Mouse (Mus musculus): ENCODE results near the gene Ankrd44.

Ankrd44 gene

GRCm38 (mm10) chr1:54612344-54612743 is 313.8 kb downstream of the Ankrd44 start:
- no peak for DNase-seq (ENCODE audit: low spot score)

GRCm38 (mm10) chr1:54611891-54612290 is 314.3 kb downstream of the Ankrd44 start:
- DNase-seq (ENCODE audit: low spot score) = no peak

GRCm38 (mm10) chr1:54606936-54607335 is 319.3 kb downstream of the Ankrd44 start:
- DNase-seq (ENCODE audit: low spot score) = no peak

DNA sequence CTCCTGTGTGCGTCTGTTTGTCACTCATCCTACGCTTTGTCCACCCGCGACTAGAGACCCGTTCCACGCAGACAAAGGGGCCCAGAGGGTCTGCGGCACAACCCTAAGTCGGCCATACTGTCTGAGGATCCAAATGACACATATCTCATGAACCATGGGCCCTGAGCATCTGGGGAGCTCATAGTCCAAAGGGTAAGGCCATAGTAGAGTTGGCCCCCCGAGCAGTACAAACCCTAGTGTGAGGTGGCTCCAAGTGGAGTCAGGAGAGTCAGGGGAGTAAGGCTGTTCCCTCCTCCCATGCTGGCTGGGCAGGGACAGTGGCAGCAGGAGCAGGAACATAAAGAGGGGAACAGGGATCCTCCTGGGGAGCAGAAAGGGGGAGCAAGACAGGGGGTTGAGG is 324.5 kb downstream of the Ankrd44 start:
- no peak for DNase-seq (ENCODE audit: low spot score)

DNA sequence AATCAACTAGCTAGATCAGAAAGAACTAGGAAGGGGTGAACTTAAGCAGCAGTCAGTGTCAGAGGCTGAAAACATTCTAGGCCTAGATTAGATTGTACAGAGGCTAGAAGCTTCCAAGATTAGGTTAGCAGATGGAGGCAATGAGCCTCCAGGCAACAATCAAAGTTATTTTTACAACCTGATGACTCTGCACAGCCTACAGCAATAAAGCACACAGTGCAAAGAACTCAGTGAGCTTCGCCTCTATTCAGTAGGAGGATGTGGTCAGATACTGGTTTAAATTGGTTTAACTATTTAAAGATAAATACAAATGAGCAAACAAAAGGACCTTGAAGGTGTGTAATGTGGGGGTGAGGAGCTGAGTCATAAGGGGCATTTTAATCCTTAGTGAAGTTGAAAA is 325.9 kb downstream of the Ankrd44 start:
- no peak for DNase-seq (ENCODE audit: low spot score)

GRCm38 (mm10) chr1:54597594-54598217 is 328.5 kb downstream of the Ankrd44 start:
- DNase-seq (ENCODE audit: low spot score) = no peak

GRCm38 (mm10) chr1:54596151-54596550 is 330.0 kb downstream of the Ankrd44 start:
- DNase-seq (ENCODE audit: low spot score) = no peak
